Mouse (Mus musculus) stomach, embryonic 16.5 days (tissue): Measurements from ENCODE around the gene Krt35. TPM values are rescaled to one million over a fixed set of nuclear protein-coding genes. Genes with fewer than 3 reads are reported as not detected.
A peak's percentile ranks its signal among the peaks of the same experiment; 100 is the strongest.

ENCODE experiments used
- ATAC-seq: fragments of 200-750 bp; cut with Nextera tagmentation; 2 replicates; pipeline ENCODE4 v1.8.0; 2017; ENCODE audit warnings: moderate number of reproducible peaks, moderate TSS enrichment; ENCODE audit not compliant: insufficient read depth, low FRiP score
- H3K27ac ChIP-seq: fragments of 300-500 bp; sonication (generic); 2 replicates; pipeline ENCODE4 v1.5.1; 2014; ENCODE audit warnings: low read length
- H3K27me3 ChIP-seq: fragments of 300-500 bp; sonication (generic); 2 replicates; pipeline ENCODE4 v1.6.1; 2014; ENCODE audit warnings: low read length, control low read depth, mixed read lengths; ENCODE audit not compliant: control insufficient read depth, insufficient read depth
- H3K36me3 ChIP-seq: fragments of 300-500 bp; sonication (generic); 2 replicates; pipeline ENCODE4 v1.6.1; 2014; ENCODE audit warnings: low read length; ENCODE audit not compliant: control insufficient read depth, insufficient read depth
- H3K4me1 ChIP-seq: fragments of 300-500 bp; sonication (generic); 2 replicates; pipeline ENCODE4 v1.6.1; 2014; ENCODE audit warnings: low read length, control low read depth, mixed read lengths; ENCODE audit not compliant: control insufficient read depth, insufficient read depth
- H3K4me2 ChIP-seq: fragments of 300-500 bp; sonication (generic); 2 replicates; pipeline ENCODE4 v1.6.1; 2014; ENCODE audit warnings: low read depth, low read length, mixed read lengths
- H3K4me3 ChIP-seq: fragments of 300-500 bp; sonication (generic); replicated peaks from 2 replicates; pipeline ENCODE4 v1.5.1; 2014; ENCODE audit warnings: mild to moderate bottlenecking, low read length
- H3K9ac ChIP-seq: fragments of 300-500 bp; sonication (generic); 2 replicates; pipeline ENCODE4 v1.6.1; 2014; ENCODE audit warnings: low read length
- H3K9me3 ChIP-seq: fragments of 300-500 bp; sonication (generic); replicated peaks from 2 replicates; pipeline ENCODE4 v1.6.1; 2016; ENCODE audit warnings: low read length, control low read depth; ENCODE audit not compliant: control insufficient read depth
- WGBS: fragments of 180-500 bp; shearing (Covaris S2); extraction: QIAGEN DNeasy Blood & Tissue Kit; methylation state at CpG from one replicate; pipeline ENCODE4 v1.1.7; 2014; 5-methylcytosine and 5-hydroxymethylcytosine counted together
- polyA plus RNA-seq: library from polyadenylated mRNA; unstranded; fragments of >200 nt; fragmentation: Nextera tagmentation; extraction: Ambion mirVana; gene quantifications from 2 replicates; pipeline ENCODE4 v1.2.1, GENCODE M21; 2015

Krt35 gene
- polyA plus RNA-seq, 1 experiment from 2014 or later: 0.76 TPM

DNA sequence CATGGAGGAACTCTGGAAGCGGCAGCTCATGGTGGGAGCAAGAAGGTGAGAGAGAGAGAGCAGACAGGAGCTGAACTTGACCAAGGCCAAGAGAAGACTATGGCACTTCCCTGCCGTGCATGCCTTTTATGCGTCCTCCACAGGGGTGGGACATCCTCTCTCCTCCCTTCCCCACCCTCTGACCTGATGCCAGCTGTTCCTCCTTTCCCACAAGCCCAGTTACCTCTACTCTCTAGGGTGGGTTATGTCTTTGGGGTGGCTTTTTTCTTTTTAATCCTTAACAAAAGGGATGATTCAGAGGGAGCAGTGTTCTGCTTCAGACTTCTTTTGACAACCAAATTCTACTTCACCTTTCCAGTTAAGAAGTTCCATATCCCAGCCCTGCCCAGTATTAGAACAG, 25.4 kb upstream of the Krt35 start, which contains the start of gene Krt13:
Gene Krt13 (minus strand): TSS at position 101 of the 400 bp plus-strand sequence.
- Histone ChIP-seq H3K27ac (peak within 1 kb of the TSS; percentile 43), H3K9me3 (no peaks in the 10 kb centered on the region), H3K4me3 (peak within 1 kb of the TSS; percentile 21), H3K4me2 (no peak within 1 kb of the TSS), H3K36me3 (no peaks in the 10 kb centered on the region), H3K27me3 (no peaks in the 10 kb centered on the region), H3K9ac (peak within 1 kb of the TSS; percentile 31; the same call in 1 of the 2 replicates), H3K4me1 (no peaks in the 10 kb centered on the region)
- 68% methylated on average over 3 of the region's 3 CpGs for WGBS
- ATAC-seq: no peak

DNA sequence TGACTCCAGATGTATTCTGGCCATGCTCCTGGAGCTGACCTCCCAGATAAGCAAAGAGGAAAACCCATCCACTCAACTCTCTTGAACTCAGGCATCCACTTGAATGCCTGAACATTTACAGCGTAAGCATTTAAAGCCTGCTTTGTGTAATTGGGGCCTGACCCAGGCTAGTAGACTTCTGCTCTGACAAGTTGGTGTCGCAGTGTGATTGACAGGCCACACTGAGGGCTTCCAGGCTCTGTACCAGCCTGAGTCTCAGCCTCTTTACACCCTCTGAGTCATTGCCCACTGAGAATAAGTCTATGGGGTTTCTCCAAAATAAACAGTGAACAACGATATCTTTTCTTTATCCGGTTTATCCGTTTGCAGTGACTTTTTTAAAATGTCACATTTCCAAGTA, 24.3 kb upstream of the Krt35 start:
- Histone ChIP-seq H3K4me2 (no peak overlapping the region), H3K27ac (peak overlapping the region; percentile 29; the same call in 1 of the 2 replicates), H3K9ac (peak overlapping the region; percentile 31; the same call in 1 of the 2 replicates), H3K4me1 (no peaks in the 10 kb centered on the region), H3K27me3 (no peaks in the 10 kb centered on the region), H3K36me3 (no peaks in the 10 kb centered on the region), H3K9me3 (no peaks in the 10 kb centered on the region), H3K4me3 (peak overlapping the region; percentile 21)
- 70% methylated on average over 5 of the region's 5 CpGs for WGBS
- no peak for ATAC-seq

DNA sequence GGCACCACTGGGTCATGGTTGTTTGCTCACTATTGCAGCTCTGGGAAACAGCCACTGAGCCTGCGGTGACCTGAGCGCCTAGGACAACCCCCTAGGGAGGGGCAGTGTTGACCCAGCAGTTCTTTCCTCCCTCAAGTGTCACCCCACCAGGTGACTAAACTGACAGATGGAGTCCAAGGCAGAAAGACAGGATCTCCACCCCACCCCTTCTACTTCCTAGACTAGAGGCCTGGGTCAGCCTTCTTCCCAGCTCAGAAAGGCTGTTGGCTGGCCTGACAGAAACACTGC, 17.6 kb upstream of the Krt35 start:
- Histone ChIP-seq H3K4me2 (no peak overlapping the region), H3K27ac (peak overlapping the region; percentile 73), H3K27me3 (no peaks in the 10 kb centered on the region), H3K4me3 (no peak overlapping the region), H3K36me3 (no peaks in the 10 kb centered on the region), H3K9me3 (no peaks in the 10 kb centered on the region), H3K9ac (no peak overlapping the region), H3K4me1 (no peaks in the 10 kb centered on the region)
- ATAC-seq: peak; percentile 89
- WGBS: 54% methylated on average over 2 of the region's 2 CpGs

DNA sequence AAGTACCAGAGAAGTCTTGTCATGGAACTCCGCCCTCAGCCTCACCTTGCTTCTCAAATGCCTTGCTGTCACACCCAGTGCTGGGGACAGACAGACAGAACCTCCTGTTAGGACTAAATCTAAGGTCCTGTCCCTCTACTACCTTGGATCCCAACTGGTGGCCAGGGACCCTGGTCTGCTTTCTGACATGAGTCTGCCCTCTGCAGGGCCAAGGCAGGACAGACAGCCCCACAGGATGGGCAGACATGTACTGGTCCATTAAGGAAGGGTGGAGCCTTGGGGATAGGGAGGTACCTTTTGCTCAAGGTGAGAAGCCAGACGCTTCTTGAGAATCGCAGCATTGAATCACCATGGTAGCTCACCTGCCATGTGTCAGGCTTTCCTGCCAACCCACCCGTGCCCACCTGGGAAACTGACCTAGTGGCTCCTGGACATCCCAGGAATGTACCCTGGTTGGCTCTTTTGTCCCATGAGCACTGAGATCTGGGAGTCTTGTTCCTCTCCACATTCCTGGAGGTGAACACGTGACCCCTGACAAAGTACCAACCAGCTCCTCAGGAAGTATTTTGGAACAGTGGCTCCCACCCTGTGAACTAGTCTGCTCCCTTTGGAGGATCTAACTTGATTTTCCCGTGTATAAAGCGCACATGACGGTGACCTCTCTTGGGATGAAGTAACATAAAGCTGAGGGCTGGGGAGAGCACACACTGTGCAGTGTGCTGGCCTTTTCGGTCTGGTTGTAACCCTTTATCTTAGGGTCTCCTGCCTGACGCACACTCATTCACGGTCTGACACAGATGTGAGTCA, 17.1 kb upstream of the Krt35 start:
- ATAC-seq: peak; percentile 35; the same call in 1 of the 2 replicates
- 64% methylated on average over 11 of the region's 11 CpGs for WGBS
- Histone ChIP-seq H3K9ac (no peak overlapping the region), H3K4me2 (no peak overlapping the region), H3K4me1 (no peaks in the 10 kb centered on the region), H3K27me3 (no peaks in the 10 kb centered on the region), H3K9me3 (no peaks in the 10 kb centered on the region), H3K36me3 (no peaks in the 10 kb centered on the region), H3K4me3 (no peak overlapping the region), H3K27ac (peak overlapping the region; percentile 73)

DNA sequence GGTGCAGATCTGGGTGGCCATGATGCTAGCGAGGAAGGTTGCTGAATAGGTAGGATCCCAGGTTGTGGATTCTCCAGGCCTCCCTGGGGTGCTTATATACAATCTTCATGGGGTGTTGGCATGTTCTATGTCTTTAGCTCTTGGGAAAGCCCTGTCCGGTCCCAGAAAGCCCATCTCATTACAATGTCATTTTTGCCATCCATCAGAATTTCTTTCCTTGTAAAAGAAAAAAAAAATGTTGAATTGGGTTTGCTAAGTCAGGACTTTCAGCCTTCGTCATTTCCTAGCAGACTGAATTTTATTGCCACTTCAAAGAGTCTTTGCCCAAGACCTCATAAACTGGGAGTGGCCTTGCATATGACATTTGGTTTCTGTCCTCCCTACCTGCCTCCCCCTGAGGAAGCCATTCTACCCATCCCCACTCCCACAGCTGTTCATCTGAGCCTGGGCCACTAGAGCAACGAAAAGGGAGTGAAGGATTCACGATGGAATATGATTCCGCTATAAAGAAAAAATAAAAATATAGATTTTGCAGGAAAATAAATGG, 9.6 kb upstream of the Krt35 start, which contains the start of gene Krt36:
Gene Krt36 (minus strand): TSS at position 51 of the 547 bp plus-strand sequence.
- Histone ChIP-seq H3K4me3 (no peak within 1 kb of the TSS), H3K4me1 (no peaks in the 10 kb centered on the region), H3K4me2 (no peak within 1 kb of the TSS), H3K9ac (no peak within 1 kb of the TSS), H3K27me3 (no peaks in the 10 kb centered on the region), H3K27ac (no peak within 1 kb of the TSS), H3K9me3 (no peaks in the 10 kb centered on the region), H3K36me3 (no peaks in the 10 kb centered on the region)
- ATAC-seq: no peak
- WGBS: 82% methylated on average over 6 of the region's 6 CpGs

DNA sequence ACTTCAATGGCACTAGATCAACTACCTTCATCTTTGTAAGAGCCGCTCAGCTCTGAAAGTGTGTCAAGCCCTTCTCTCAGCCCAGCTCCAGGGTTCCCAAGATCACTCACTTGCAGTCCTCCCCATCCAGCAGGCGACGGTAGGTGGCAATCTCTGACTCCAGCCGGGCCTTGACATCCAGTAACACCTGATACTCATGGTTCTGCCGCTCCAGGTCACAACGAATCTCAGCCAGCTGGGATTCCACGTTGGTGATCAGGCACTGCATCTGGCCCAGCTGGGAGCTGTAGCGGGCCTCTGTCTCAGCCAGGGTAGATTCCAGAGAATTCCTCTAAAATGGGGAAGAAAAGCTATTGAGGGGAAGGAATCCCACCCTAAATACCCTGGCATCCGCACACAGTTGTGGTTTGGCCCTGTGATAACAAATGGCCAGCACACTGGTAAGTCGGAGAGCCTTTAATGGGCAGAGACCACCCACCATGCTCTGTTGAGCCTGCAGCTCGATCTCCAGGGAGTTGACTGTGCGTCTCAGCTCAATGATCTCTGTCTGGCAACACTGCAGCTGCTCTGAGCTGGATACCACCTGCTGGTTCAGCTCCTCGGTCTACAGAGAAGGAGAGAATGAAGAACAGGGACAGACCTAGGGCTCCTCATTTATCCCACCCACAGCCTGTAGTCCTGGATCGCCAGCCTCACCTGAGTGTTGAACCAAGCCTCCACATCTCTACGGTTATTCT, 6.8 kb upstream of the Krt35 start:
- WGBS: 61% methylated on average over 15 of the region's 15 CpGs
- Histone ChIP-seq H3K27me3 (no peaks in the 10 kb centered on the region), H3K4me1 (peaks cover 3% of the 10 kb centered on the region; the same call in 1 of the 2 replicates), H3K9me3 (no peaks in the 10 kb centered on the region), H3K4me2 (no peak overlapping the region), H3K9ac (no peak overlapping the region), H3K4me3 (no peak overlapping the region), H3K36me3 (no peaks in the 10 kb centered on the region), H3K27ac (no peak overlapping the region; the same call in 1 of the 2 replicates)
- no peak for ATAC-seq

DNA sequence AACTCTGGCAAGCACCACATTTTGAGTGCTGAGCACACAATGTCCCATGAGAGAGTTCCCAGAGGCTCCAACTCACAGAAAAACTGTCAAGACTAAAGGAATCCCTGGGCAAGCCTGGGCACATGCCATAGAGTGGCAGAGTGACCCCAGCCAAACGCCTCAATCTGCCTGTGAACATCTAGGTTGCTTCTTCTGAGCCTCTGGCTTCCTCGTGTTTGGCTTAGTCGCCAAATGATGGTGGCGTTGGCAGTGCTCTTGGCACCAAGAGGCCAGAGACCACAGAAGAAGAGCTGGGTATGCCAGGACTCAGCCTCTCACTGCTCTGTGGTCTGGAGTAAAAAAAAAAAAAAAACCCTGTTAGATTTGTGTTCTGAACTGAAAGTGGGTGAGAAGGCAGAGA, 4.3 kb upstream of the Krt35 start:
- no peak for ATAC-seq
- 80% methylated on average over 4 of the region's 4 CpGs for WGBS
- no peak overlapping the region for H3K4me3 ChIP-seq
- no peaks in the 10 kb centered on the region for H3K36me3 ChIP-seq
- peaks cover 5% of the 10 kb centered on the region; the same call in 1 of the 2 replicates for H3K4me1 ChIP-seq
- no peaks in the 10 kb centered on the region for H3K9me3 ChIP-seq
- H3K4me2 ChIP-seq: no peak overlapping the region
- no peaks in the 10 kb centered on the region for H3K27me3 ChIP-seq
- peak overlapping the region; percentile 31 for H3K27ac ChIP-seq
- no peak overlapping the region for H3K9ac ChIP-seq

DNA sequence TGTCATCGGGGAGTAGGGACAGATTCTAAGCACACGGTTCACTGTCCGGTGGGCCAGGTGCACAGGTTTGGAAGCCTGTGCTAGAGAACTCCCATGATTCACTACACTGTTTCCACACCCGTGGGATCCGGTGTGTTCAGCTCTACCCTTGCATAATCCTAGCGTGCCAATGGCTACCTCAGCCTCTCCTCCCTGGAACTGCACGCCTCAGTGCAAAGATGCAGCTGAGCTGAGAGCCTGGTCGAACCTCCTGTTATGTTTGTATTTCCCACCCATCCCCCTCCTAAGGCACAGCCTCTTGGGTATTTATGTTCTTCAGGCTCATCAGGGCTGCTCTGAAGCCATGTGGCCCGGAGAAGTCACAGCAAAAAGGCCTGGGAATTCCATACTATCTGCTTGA, 1.8 kb upstream of the Krt35 start:
- no peak overlapping the region for H3K4me3 ChIP-seq
- peak; percentile 12; the same call in 1 of the 2 replicates for ATAC-seq
- H3K27me3 ChIP-seq: no peaks in the 10 kb centered on the region
- peaks cover 5% of the 10 kb centered on the region; the same call in 1 of the 2 replicates for H3K4me1 ChIP-seq
- peak overlapping the region; percentile 38 for H3K27ac ChIP-seq
- no peak overlapping the region for H3K9ac ChIP-seq
- H3K9me3 ChIP-seq: no peaks in the 10 kb centered on the region
- no peak overlapping the region for H3K4me2 ChIP-seq
- no peaks in the 10 kb centered on the region for H3K36me3 ChIP-seq
- WGBS: 55% methylated on average over 9 of the region's 9 CpGs
